Mouse (Mus musculus) small intestine, adult 2 months (tissue): ENCODE measurements around the gene Rpf1. TPM values are rescaled to one million over a fixed set of nuclear protein-coding genes. Genes with fewer than 3 reads are reported as not detected.

ENCODE experiments used
- H3K27ac ChIP-seq: fragments of 200-500 bp; 2 replicates; pipeline ENCODE4 v1.5.1; 2012; ENCODE audit warnings: low read depth, low read length, control low read depth, inconsistent platforms; ENCODE audit not compliant: insufficient read depth
- H3K27me3 ChIP-seq: fragments of 200-500 bp; 2 replicates; pipeline ENCODE4 v1.6.1; 2012; ENCODE audit warnings: mild to moderate bottlenecking, moderate library complexity, low read length, inconsistent platforms; ENCODE audit not compliant: control insufficient read depth, insufficient read depth
- H3K36me3 ChIP-seq: fragments of 200-500 bp; 2 replicates; pipeline ENCODE4 v1.6.1; 2012; ENCODE audit warnings: mild to moderate bottlenecking, low read length, control low read depth, inconsistent platforms; ENCODE audit not compliant: control insufficient read depth, insufficient read depth
- H3K4me1 ChIP-seq: fragments of 200-500 bp; 2 replicates; pipeline ENCODE4 v1.6.1; 2012; ENCODE audit warnings: low read length, inconsistent platforms, mixed read lengths; ENCODE audit not compliant: control insufficient read depth, insufficient read depth, insufficient read length
- H3K4me3 ChIP-seq: fragments of 200-500 bp; 2 replicates; pipeline ENCODE4 v1.5.1; 2012; ENCODE audit warnings: low read depth, mild to moderate bottlenecking, control low read depth, inconsistent platforms, low read length, moderate library complexity
- CTCF ChIP-seq: fragments of 200-500 bp; IDR thresholded peaks from 2 replicates; pipeline ENCODE4 v1.5.1; 2012; ENCODE audit warnings: low read depth, mild to moderate bottlenecking, control low read depth, inconsistent platforms, low read length, moderate library complexity, mixed read lengths; ENCODE audit not compliant: insufficient replicate concordance, insufficient read length; ENCODE audit errors: extremely low read depth
- POLR2A ChIP-seq: fragments of 200-500 bp; IDR thresholded peaks from 2 replicates; pipeline ENCODE4 v1.6.1; 2012; ENCODE audit warnings: low read depth, mild to moderate bottlenecking, control low read depth, inconsistent platforms, low read length, moderate library complexity
- WGBS: fragments of 180-500 bp; shearing (Covaris S2); methylation state at CpG from one replicate; pipeline ENCODE4 v1.1.7; 2018; 5-methylcytosine and 5-hydroxymethylcytosine counted together
- polyA plus RNA-seq: library from polyadenylated mRNA; depleted of rRNA; stranded (reverse); fragments of >200 nt; gene quantifications from 2 replicates; pipeline ENCODE4 v1.2.3, GENCODE M21; 2012

Gene Rpf1
- polyA plus RNA-seq, 1 experiment: 2.4 TPM

GRCm38 (mm10) chr3:146500810-146501201 lies 20.4 kb downstream of the Rpf1 start:
- no peak for TF ChIP-seq CTCF
- no peak for TF ChIP-seq POLR2A
- 3% methylated on average over 5 of the region's 5 CpGs for WGBS
- H3K4me1 ChIP-seq: no peaks in the 10 kb centered on the region
- H3K36me3 ChIP-seq: peaks cover 15% of the 10 kb centered on the region
- no peaks in the 10 kb centered on the region for H3K27me3 ChIP-seq
- peak overlapping the region; percentile 85 for H3K27ac ChIP-seq
- peak overlapping the region; percentile 28; the same call in 1 of the 2 replicates for H3K4me3 ChIP-seq

DNA sequence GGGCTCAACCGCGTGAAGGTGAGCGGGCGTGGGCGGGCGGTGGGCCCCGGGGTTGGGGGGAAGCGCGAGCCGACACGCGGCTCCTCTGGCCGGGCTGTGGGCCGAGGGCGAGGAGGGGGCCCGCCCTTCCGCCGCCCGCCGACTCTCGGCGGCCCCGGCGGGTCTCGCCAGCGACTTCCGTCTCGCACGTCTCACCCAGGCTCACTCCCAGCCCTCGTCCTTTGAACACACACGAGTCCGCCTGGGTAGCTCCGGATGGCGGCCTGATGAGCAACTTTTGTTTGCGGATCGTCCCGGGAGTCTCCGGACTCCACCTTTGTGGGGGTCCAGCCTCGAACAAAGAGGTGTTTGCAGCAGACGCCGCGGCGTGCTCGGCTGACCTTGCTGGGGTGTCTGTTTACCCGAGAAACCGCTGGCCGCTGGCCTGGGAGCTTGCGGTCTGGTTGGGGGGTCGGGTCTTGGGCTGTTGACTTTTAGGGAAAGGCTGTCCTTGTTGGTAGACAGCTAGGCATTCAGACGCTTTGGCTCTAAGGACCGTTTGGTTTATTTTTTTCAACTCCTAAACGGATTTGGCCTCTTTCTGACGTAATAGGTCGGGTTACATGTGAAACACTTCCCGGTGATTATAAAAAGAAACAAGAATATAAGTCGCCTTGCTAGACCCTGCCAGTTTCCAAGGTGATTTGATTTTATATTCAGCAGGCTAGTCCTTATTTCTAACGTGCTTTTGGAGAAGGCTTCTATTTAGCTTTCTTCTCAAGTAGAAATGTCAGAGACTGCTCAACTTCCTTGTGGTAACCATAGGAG lies 21.0 kb downstream of the Rpf1 start:
- Histone ChIP-seq H3K27ac (peak overlapping the region; percentile 85), H3K4me1 (no peaks in the 10 kb centered on the region), H3K4me3 (peak overlapping the region; percentile 96), H3K36me3 (peaks cover 11% of the 10 kb centered on the region), H3K27me3 (no peaks in the 10 kb centered on the region)
- under 1% methylated on average over 57 of the region's 57 CpGs for WGBS
- TF ChIP-seq POLR2A (peak; percentile 12; the same call in 1 of the 2 replicates), CTCF (no peak)

DNA sequence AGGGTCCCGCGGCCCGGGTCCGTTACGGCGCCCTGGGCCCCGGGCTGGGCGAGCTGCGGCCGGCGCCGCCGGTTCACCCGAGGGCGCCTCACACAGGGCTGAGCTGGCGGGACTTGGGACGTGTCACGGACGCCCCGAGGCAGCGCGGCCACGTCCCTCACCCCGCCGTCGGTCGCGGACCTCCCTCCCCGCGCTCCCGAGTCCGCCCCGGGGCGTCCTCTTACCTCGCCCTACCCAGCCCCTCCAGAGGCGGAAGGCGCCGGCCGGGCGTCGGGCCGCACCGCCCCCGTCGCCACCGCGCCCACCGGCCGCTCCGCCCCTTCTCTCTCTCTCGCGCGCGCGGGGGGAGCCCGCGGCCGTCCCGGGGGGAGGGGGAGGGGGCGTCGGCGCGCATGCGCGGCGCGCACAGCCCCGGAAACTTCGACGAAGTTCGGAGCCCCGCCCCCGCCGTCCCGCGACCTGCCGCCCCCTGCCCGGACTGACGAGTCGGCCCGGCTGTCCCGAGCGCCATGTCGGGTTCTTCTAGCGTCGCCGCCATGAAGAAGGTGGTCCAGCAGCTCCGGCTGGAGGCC lies 21.7 kb downstream of the Rpf1 start, which contains the start of the genes Spata1 and Gng5:
Gene Spata1 (minus strand): TSS at position 323 of the 572 bp plus-strand sequence.
Gene Gng5 (plus strand): TSS at position 377 of the 572 bp plus-strand sequence.
- TF ChIP-seq CTCF (no peak), POLR2A (peak; percentile 69)
- Histone ChIP-seq H3K4me3 (peak within 1 kb of the TSS; percentile 96), H3K36me3 (peaks cover 9% of the 10 kb centered on the region), H3K4me1 (no peaks in the 10 kb centered on the region), H3K27me3 (no peaks in the 10 kb centered on the region), H3K27ac (peak within 1 kb of the TSS; percentile 87)
- WGBS: under 1% methylated on average over 76 of the region's 88 CpGs

DNA sequence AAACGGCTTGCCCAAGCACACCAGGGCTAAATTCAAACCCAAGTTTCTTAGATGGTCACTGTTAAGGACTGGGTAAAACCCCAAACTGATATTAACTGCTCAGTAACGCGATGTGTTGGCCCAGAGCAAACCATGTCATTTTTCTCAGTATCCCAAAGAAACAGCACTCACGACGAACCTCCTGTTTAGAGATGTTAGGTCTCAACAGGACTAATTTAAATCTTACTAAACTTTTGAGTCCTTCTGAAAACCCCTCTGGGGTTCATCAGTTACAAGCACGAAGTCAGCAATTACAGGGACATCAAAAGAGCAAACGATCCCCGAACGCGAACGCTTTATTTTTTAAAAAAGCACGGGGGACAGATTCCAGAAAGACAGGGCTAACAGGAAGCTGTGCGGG lies 22.2 kb downstream of the Rpf1 start:
- Histone ChIP-seq H3K4me1 (no peaks in the 10 kb centered on the region), H3K36me3 (peaks cover 9% of the 10 kb centered on the region), H3K27ac (peak overlapping the region; percentile 87), H3K4me3 (peak overlapping the region; percentile 96), H3K27me3 (no peaks in the 10 kb centered on the region)
- WGBS: 1% methylated on average over 13 of the region's 13 CpGs
- no peak for TF ChIP-seq POLR2A
- TF ChIP-seq CTCF: no peak

DNA sequence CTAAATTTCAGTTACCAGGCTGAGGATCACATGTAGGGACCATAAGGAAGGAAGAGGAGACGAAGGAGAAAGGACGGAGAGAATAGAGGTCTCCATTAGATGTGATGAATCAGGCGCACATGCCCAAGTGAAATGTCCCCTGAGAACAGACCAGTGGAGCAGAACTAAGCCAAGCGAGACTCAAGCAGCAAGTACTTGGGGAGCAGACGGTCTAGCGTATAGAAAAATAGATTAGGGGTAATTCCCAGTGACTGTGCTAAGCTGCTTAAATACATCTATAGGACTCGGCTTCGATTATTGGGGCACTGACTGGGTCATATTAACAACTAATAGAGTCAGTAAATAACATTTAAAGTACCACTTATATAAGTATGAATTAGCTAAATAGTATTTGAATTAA lies 26.3 kb downstream of the Rpf1 start:
- Histone ChIP-seq H3K4me3 (no peak overlapping the region), H3K36me3 (no peaks in the 10 kb centered on the region), H3K27ac (no peak overlapping the region), H3K4me1 (no peaks in the 10 kb centered on the region), H3K27me3 (no peaks in the 10 kb centered on the region)
- 92% methylated on average over 8 of the region's 8 CpGs for WGBS
- no peak for TF ChIP-seq POLR2A
- no peak for TF ChIP-seq CTCF

DNA sequence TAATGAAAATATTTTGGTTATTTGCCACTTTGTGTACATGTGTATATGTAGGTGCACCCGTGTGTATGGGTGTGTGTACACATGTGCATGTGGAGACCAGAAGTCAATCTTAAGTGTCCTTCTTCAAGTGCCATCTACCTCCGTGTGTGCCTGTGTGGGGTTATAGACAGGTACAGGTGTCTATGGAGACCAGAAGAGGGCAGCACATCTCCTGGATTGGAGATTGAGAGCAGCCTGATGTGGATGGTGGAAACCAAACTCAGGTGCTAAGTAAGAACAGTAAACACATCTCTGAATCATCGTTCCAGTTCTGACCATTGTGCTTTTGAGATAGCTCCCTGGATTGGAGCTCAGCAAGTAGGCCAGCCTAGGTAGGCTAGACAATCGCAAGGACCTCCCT lies 34.8 kb downstream of the Rpf1 start:
- no peaks in the 10 kb centered on the region for H3K36me3 ChIP-seq
- no peaks in the 10 kb centered on the region for H3K4me1 ChIP-seq
- no peak overlapping the region for H3K4me3 ChIP-seq
- WGBS: 89% methylated on average over 4 of the region's 4 CpGs
- no peaks in the 10 kb centered on the region for H3K27me3 ChIP-seq
- H3K27ac ChIP-seq: no peak overlapping the region
- TF ChIP-seq POLR2A (no peak), CTCF (no peak)

- WGBS: 56% methylated on average over 2 of the region's 2 CpGs
- H3K4me1 ChIP-seq: no peaks in the 10 kb centered on the region
- H3K36me3 ChIP-seq: no peaks in the 10 kb centered on the region
- H3K27me3 ChIP-seq: no peaks in the 10 kb centered on the region
- H3K27ac ChIP-seq: no peak overlapping the region
- TF ChIP-seq POLR2A: no peak
- TF ChIP-seq CTCF: no peak
- H3K4me3 ChIP-seq: no peak overlapping the region
These were observed 39.2 kb downstream of the Rpf1 start for GRCm38 (mm10) chr3:146482044-146482443.
